Mouse (Mus musculus) lung, embryonic 16.5 days (tissue): ENCODE results near the gene Isyna1. TPM values are rescaled to one million over a fixed set of nuclear protein-coding genes. Genes with fewer than 3 reads are reported as not detected.
A peak's percentile ranks its signal among the peaks of the same experiment; 100 is the strongest.

Experiments used
- ATAC-seq: fragments of 200-750 bp; cut with Nextera tagmentation; 2 replicates; pipeline ENCODE4 v1.8.0; 2017; ENCODE audit warnings: low read depth, mild to moderate bottlenecking, moderate library complexity
- H3K27ac ChIP-seq: fragments of 300-500 bp; sonication (generic); 2 replicates; pipeline ENCODE4 v1.5.1; 2014; ENCODE audit warnings: mild to moderate bottlenecking, control low read depth, low read length
- H3K27me3 ChIP-seq: fragments of 300-500 bp; sonication (generic); 2 replicates; pipeline ENCODE4 v1.6.1; 2014; ENCODE audit warnings: low read depth, low read length, mixed read lengths; ENCODE audit not compliant: control insufficient read depth, insufficient read depth
- H3K36me3 ChIP-seq: fragments of 300-500 bp; sonication (generic); 2 replicates; pipeline ENCODE4 v1.6.1; 2014; ENCODE audit warnings: low read length; ENCODE audit not compliant: control insufficient read depth, insufficient read depth
- H3K4me1 ChIP-seq: fragments of 300-500 bp; sonication (generic); replicated peaks from 2 replicates; pipeline ENCODE4 v1.6.1; 2014; ENCODE audit warnings: low read length, mixed read lengths; ENCODE audit not compliant: control insufficient read depth, insufficient read depth
- H3K4me2 ChIP-seq: fragments of 300-500 bp; sonication (generic); 2 replicates; pipeline ENCODE4 v1.6.1; 2014; ENCODE audit warnings: low read depth, low read length, control low read depth
- H3K4me3 ChIP-seq: fragments of 300-500 bp; sonication (generic); 2 replicates; pipeline ENCODE4 v1.5.1; 2014; ENCODE audit warnings: mild to moderate bottlenecking, low read length, control low read depth
- H3K9ac ChIP-seq: fragments of 300-500 bp; sonication (generic); 2 replicates; pipeline ENCODE4 v1.6.1; 2014; ENCODE audit warnings: low read length, control low read depth
- H3K9me3 ChIP-seq: fragments of 300-500 bp; sonication (generic); 2 replicates; pipeline ENCODE4 v1.6.1; 2016; ENCODE audit warnings: low read length; ENCODE audit not compliant: control insufficient read depth
- WGBS: fragments of 180-500 bp; shearing (Covaris S2); extraction: QIAGEN DNeasy Blood & Tissue Kit; methylation state at CpG from one replicate; pipeline ENCODE4 v1.1.7; 2014; 5-methylcytosine and 5-hydroxymethylcytosine counted together
- polyA plus RNA-seq: library from polyadenylated mRNA; unstranded; fragments of >200 nt; fragmentation: Nextera tagmentation; extraction: Ambion mirVana; gene quantifications from 2 replicates; pipeline ENCODE4 v1.2.1, GENCODE M21; 2015

Gene Isyna1
- polyA plus RNA-seq, 1 experiment from 2014 or later: 121 TPM

GRCm38 (mm10) chr8:70598722-70599121 lies 4.5 kb downstream of the Isyna1 start:
- 19% methylated on average over 10 of the region's 10 CpGs for WGBS
- H3K4me2 ChIP-seq: peak overlapping the region; percentile 86
- H3K9ac ChIP-seq: peak overlapping the region; percentile 31
- H3K9me3 ChIP-seq: no peaks in the 10 kb centered on the region
- 0 out of 2 replicates have a peak, but pooled peaks have one; percentile 1 for ATAC-seq
- no peak overlapping the region for H3K27ac ChIP-seq
- H3K36me3 ChIP-seq: peaks cover 16% of the 10 kb centered on the region
- peak overlapping the region; percentile 51; the same call in 1 of the 2 replicates for H3K4me3 ChIP-seq
- no peaks in the 10 kb centered on the region for H3K27me3 ChIP-seq
- H3K4me1 ChIP-seq: peaks cover 52% of the 10 kb centered on the region

- Histone ChIP-seq H3K4me3 (no peak overlapping the region), H3K4me2 (no peak overlapping the region), H3K36me3 (peaks cover 16% of the 10 kb centered on the region), H3K27me3 (no peaks in the 10 kb centered on the region), H3K9ac (no peak overlapping the region), H3K4me1 (peaks cover 48% of the 10 kb centered on the region), H3K27ac (no peak overlapping the region), H3K9me3 (no peaks in the 10 kb centered on the region)
- WGBS: 66% methylated on average over 12 of the region's 12 CpGs
- no peak for ATAC-seq
Measured at GRCm38 (mm10) chr8:70599507-70600290, 5.5 kb downstream of the Isyna1 start.

GRCm38 (mm10) chr8:70600473-70601270 lies 6.5 kb downstream of the Isyna1 start:
- H3K9ac ChIP-seq: no peak overlapping the region
- peaks cover 41% of the 10 kb centered on the region for H3K4me1 ChIP-seq
- peak overlapping the region; percentile 77 for H3K27ac ChIP-seq
- peak overlapping the region; percentile 17 for H3K4me3 ChIP-seq
- no peaks in the 10 kb centered on the region for H3K27me3 ChIP-seq
- whole genome bisulfite sequencing: 23% methylated on average over 10 of the region's 10 CpGs
- peaks cover 16% of the 10 kb centered on the region for H3K36me3 ChIP-seq
- no peaks in the 10 kb centered on the region for H3K9me3 ChIP-seq
- peak overlapping the region; percentile 52 for H3K4me2 ChIP-seq
- ATAC-seq: peak; percentile 15

- ATAC-seq: peak; percentile 35
- H3K27me3 ChIP-seq: no peaks in the 10 kb centered on the region
- H3K4me2 ChIP-seq: peak overlapping the region; percentile 52
- H3K36me3 ChIP-seq: peaks cover 11% of the 10 kb centered on the region
- 2% methylated on average over 23 of the region's 26 CpGs for WGBS
- H3K9me3 ChIP-seq: no peaks in the 10 kb centered on the region
- H3K4me1 ChIP-seq: peaks cover 41% of the 10 kb centered on the region
- H3K9ac ChIP-seq: no peak overlapping the region
- H3K27ac ChIP-seq: peak overlapping the region; percentile 77
- H3K4me3 ChIP-seq: peak overlapping the region; percentile 17
Measured at GRCm38 (mm10) chr8:70601271-70601649, 7.1 kb downstream of the Isyna1 start.

GRCm38 (mm10) chr8:70602139-70602811 lies 8.1 kb downstream of the Isyna1 start:
- Histone ChIP-seq H3K4me2 (no peak overlapping the region), H3K4me3 (no peak overlapping the region), H3K4me1 (peaks cover 43% of the 10 kb centered on the region), H3K36me3 (peaks cover 7% of the 10 kb centered on the region), H3K9me3 (no peaks in the 10 kb centered on the region), H3K27me3 (no peaks in the 10 kb centered on the region), H3K9ac (no peak overlapping the region), H3K27ac (no peak overlapping the region)
- no peak for ATAC-seq
- 91% methylated on average over 13 of the region's 13 CpGs for WGBS

- no peaks in the 10 kb centered on the region for H3K27me3 ChIP-seq
- no peak for ATAC-seq
- H3K36me3 ChIP-seq: peaks cover 7% of the 10 kb centered on the region
- H3K27ac ChIP-seq: no peak overlapping the region
- no peak overlapping the region for H3K4me3 ChIP-seq
- H3K9ac ChIP-seq: no peak overlapping the region
- H3K9me3 ChIP-seq: no peaks in the 10 kb centered on the region
- no peak overlapping the region for H3K4me2 ChIP-seq
- H3K4me1 ChIP-seq: peaks cover 35% of the 10 kb centered on the region
- WGBS: 86% methylated on average over 7 of the region's 7 CpGs
Measured at GRCm38 (mm10) chr8:70604558-70604957, 10.4 kb downstream of the Isyna1 start.

GRCm38 (mm10) chr8:70605871-70606779 lies 12.0 kb downstream of the Isyna1 start:
- no peak for ATAC-seq
- peaks cover 7% of the 10 kb centered on the region for H3K36me3 ChIP-seq
- no peak overlapping the region for H3K9ac ChIP-seq
- H3K4me1 ChIP-seq: peaks cover 31% of the 10 kb centered on the region
- H3K9me3 ChIP-seq: no peaks in the 10 kb centered on the region
- no peak overlapping the region for H3K4me3 ChIP-seq
- H3K4me2 ChIP-seq: no peak overlapping the region
- no peaks in the 10 kb centered on the region for H3K27me3 ChIP-seq
- WGBS: 80% methylated on average over 9 of the region's 9 CpGs
- H3K27ac ChIP-seq: no peak overlapping the region

- Histone ChIP-seq H3K9me3 (no peaks in the 10 kb centered on the region), H3K4me2 (peak overlapping the region; percentile 74), H3K4me3 (peak overlapping the region; percentile 83), H3K4me1 (peaks cover 33% of the 10 kb centered on the region), H3K36me3 (peaks cover 7% of the 10 kb centered on the region), H3K27ac (no peak overlapping the region), H3K9ac (peak overlapping the region; percentile 90), H3K27me3 (no peaks in the 10 kb centered on the region)
- 56% methylated on average over 18 of the region's 18 CpGs for WGBS
- no peak for ATAC-seq
Measured at GRCm38 (mm10) chr8:70606780-70607602, 12.8 kb downstream of the Isyna1 start.
